Mouse (Mus musculus): ENCODE results near the gene Hap1.

DNA sequence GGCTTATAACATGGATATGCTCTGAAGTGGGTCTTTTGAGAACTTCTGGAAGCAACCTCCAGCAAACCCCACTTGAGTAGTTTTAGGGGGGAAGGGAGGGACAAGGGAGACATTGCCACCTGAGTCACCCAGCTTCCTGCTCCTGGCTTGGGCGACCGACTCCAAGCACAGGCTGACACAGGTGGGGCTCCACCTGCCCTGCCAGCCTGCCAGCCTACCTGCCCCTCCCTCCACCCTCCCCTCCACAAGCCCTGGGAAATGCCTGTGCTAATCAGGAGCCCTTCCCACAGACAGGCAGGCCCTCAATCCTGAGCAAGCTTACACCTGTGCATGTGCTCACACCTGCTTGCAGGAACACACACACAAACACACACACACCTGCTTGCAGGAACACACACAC, 46.8 kb upstream of the Hap1 start:
- no peak for TF ChIP-seq POLR2A (IDR thresholded peaks at IDR 0.05; ENCODE audit: borderline replicate concordance, control insufficient read depth, low read depth, low read length)
- no peak for TF ChIP-seq CTCF (IDR thresholded peaks at IDR 0.05; ENCODE audit: control insufficient read depth, insufficient read depth, low read length)

Data from bone marrow, adult 2 months (tissue).